Mouse (Mus musculus) liver, embryonic 14 days (tissue): ENCODE measurements around the gene Marc1. TPM values are rescaled to one million over a fixed set of nuclear protein-coding genes. Genes with fewer than 3 reads are reported as not detected.

Source experiments
- polyA plus RNA-seq: library from polyadenylated mRNA; depleted of rRNA; stranded (reverse); fragments of >200 nt; gene quantifications from 2 replicates; pipeline ENCODE4 v1.2.3, GENCODE M21; 2012; rRNA removed

The Marc1 gene
- polyA plus RNA-seq, result 9.7 and 10.6 TPM in 2 replicates

GRCm38 (mm10) chr1:184810780-184811575 lies at the start of gene Marc1:
Gene Marc1, minus strand, starts transcription at chr1:184811313.

GRCm38 (mm10) chr1:184846092-184846750 lies 35.1 kb upstream of the Marc1 start, which contains the start of gene Marc2:
Gene Marc2, minus strand, starts transcription at chr1:184846451.

Other genes with a start within 250 kb of the Marc1 start
- 2.2 and 2.7 TPM in 2 replicates for gene Hlx, start 78.7 kb downstream of the Marc1 start, polyA plus RNA-seq
- 53.1 and 72.2 TPM in 2 replicates for gene Marc2, start 35.1 kb upstream of the Marc1 start, polyA plus RNA-seq
- gene C130074G19Rik, start 71.9 kb upstream of the Marc1 start, polyA plus RNA-seq, result 8.1 and 8.2 TPM in 2 replicates
- 0.60 and 0.71 TPM in 2 replicates for gene Mark1, start 188.3 kb upstream of the Marc1 start, polyA plus RNA-seq